Mouse (Mus musculus): ENCODE results near the gene C1qtnf3. TPM values are rescaled to one million over a fixed set of nuclear protein-coding genes. Genes with fewer than 3 reads are reported as not detected.

C1qtnf3 gene
- total and polyA plus RNA-seq, 2 experiments from 2014 or later = 0.56 to 3.0 TPM

GRCm38 (mm10) chr15:10941901-10942300 lies 10.2 kb upstream of the C1qtnf3 start:
- Histone ChIP-seq H3K4me1 (ENCODE audit: insufficient read depth) (no peaks in the 10 kb centered on the region), H3K27me3 (ENCODE audit: insufficient read depth, low read length) (no peaks in the 10 kb centered on the region), H3K9ac (no peak overlapping the region), H3K4me2 (ENCODE audit: low read depth) (no peak overlapping the region), H3K27ac (ENCODE audit: low read depth, low read length) (no peak overlapping the region), H3K9me3 (ENCODE audit: low read length) (no peaks in the 10 kb centered on the region), H3K4me3 (ENCODE audit: low read depth, low read length) (no peak overlapping the region), H3K36me3 (ENCODE audit: insufficient read depth) (no peaks in the 10 kb centered on the region)
- no peak for TF ChIP-seq CTCF (IDR thresholded peaks at IDR 0.05; ENCODE audit: low read depth)
- WGBS = 73% methylated on average over 6 of the region's 6 CpGs
- ATAC-seq = no peak
- DNase-seq = no peak

GRCm38 (mm10) chr15:10947852-10948251 lies 4.3 kb upstream of the C1qtnf3 start:
- H3K36me3 ChIP-seq (ENCODE audit: insufficient read depth) = no peaks in the 10 kb centered on the region
- 62% methylated on average over 1 of the region's 1 CpGs for WGBS
- H3K27me3 ChIP-seq (ENCODE audit: insufficient read depth, low read length) = no peaks in the 10 kb centered on the region
- H3K4me2 ChIP-seq (ENCODE audit: low read depth) = no peak overlapping the region
- H3K4me1 ChIP-seq (ENCODE audit: insufficient read depth) = no peaks in the 10 kb centered on the region
- DNase-seq (no peak), ATAC-seq (no peak)
- TF ChIP-seq CTCF (IDR thresholded peaks at IDR 0.05; ENCODE audit: low read depth) = no peak
- no peak overlapping the region for H3K9ac ChIP-seq
- H3K27ac ChIP-seq (ENCODE audit: low read depth, low read length) = no peak overlapping the region
- no peak overlapping the region for H3K4me3 ChIP-seq (ENCODE audit: low read depth, low read length)
- H3K9me3 ChIP-seq (ENCODE audit: low read length) = no peaks in the 10 kb centered on the region

GRCm38 (mm10) chr15:10952760-10953305 lies 701 bp downstream of the C1qtnf3 start:
- no peak for TF ChIP-seq CTCF (IDR thresholded peaks at IDR 0.05; ENCODE audit: low read depth)
- DNase-seq (no peak), ATAC-seq (no peak)
- H3K27ac ChIP-seq (ENCODE audit: low read depth, low read length) = no peak overlapping the region
- no peak overlapping the region for H3K9ac ChIP-seq
- no peaks in the 10 kb centered on the region for H3K9me3 ChIP-seq (ENCODE audit: low read length)
- WGBS = 46% methylated on average over 4 of the region's 4 CpGs
- no peak overlapping the region for H3K4me2 ChIP-seq (ENCODE audit: low read depth)
- no peaks in the 10 kb centered on the region for H3K27me3 ChIP-seq (ENCODE audit: insufficient read depth, low read length)
- H3K4me3 ChIP-seq (ENCODE audit: low read depth, low read length) = no peak overlapping the region
- no peaks in the 10 kb centered on the region for H3K36me3 ChIP-seq (ENCODE audit: insufficient read depth)
- H3K4me1 ChIP-seq (ENCODE audit: insufficient read depth) = no peaks in the 10 kb centered on the region

GRCm38 (mm10) chr15:10953465-10953864 lies 1.3 kb downstream of the C1qtnf3 start:
- H3K27ac ChIP-seq (ENCODE audit: low read depth, low read length) = no peak overlapping the region
- no peak overlapping the region for H3K9ac ChIP-seq
- no peak for TF ChIP-seq CTCF (IDR thresholded peaks at IDR 0.05; ENCODE audit: low read depth)
- H3K4me2 ChIP-seq (ENCODE audit: low read depth) = no peak overlapping the region
- no peaks in the 10 kb centered on the region for H3K9me3 ChIP-seq (ENCODE audit: low read length)
- DNase-seq (no peak), ATAC-seq (no peak)
- H3K4me1 ChIP-seq (ENCODE audit: insufficient read depth) = no peaks in the 10 kb centered on the region
- no peaks in the 10 kb centered on the region for H3K36me3 ChIP-seq (ENCODE audit: insufficient read depth)
- H3K4me3 ChIP-seq (ENCODE audit: low read depth, low read length) = no peak overlapping the region
- 68% methylated on average over 1 of the region's 1 CpGs for WGBS
- H3K27me3 ChIP-seq (ENCODE audit: insufficient read depth, low read length) = no peaks in the 10 kb centered on the region

DNA sequence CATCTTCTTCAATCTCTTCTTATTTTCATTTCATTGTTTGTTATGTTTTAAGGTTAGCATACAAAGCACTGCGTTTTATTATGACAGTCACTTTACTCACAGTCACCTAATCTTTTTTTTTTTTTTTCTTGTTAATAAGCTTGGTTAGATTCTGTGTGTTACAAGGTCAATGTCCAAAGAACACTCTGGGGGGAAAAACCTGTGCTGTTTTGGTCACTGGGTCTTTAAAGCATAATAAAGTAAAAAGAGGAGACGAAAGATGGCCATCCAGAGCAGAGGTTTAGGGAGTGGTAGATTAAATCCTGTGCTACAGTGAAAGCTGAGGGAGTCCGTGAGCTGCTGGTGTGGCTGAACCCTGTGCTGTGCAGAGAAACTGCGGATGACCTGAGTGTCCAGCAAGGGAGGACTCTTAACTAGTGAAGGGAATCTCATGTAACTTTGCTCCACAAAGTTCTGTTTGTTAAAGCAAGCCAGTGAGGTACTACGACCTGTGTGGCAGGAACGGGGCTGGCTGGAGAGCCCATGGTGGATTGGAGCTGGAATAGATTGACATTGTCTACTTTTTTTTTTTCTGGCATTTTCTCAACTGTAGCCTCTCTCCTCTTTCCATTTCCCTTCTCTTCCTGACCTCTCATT lies 2.4 kb downstream of the C1qtnf3 start:
- ATAC-seq (no peak), DNase-seq (no peak)
- Histone ChIP-seq H3K9ac (no peak overlapping the region), H3K9me3 (ENCODE audit: low read length) (no peaks in the 10 kb centered on the region), H3K4me1 (ENCODE audit: insufficient read depth) (no peaks in the 10 kb centered on the region), H3K27ac (ENCODE audit: low read depth, low read length) (no peak overlapping the region), H3K27me3 (ENCODE audit: insufficient read depth, low read length) (no peaks in the 10 kb centered on the region), H3K4me2 (ENCODE audit: low read depth) (no peak overlapping the region), H3K36me3 (ENCODE audit: insufficient read depth) (no peaks in the 10 kb centered on the region), H3K4me3 (ENCODE audit: low read depth, low read length) (no peak overlapping the region)
- 91% methylated on average over 6 of the region's 6 CpGs for WGBS
- TF ChIP-seq CTCF (IDR thresholded peaks at IDR 0.05; ENCODE audit: low read depth) = no peak

- no peaks in the 10 kb centered on the region for H3K36me3 ChIP-seq (ENCODE audit: insufficient read depth)
- DNase-seq (no peak), ATAC-seq (no peak)
- H3K4me1 ChIP-seq (ENCODE audit: insufficient read depth) = no peaks in the 10 kb centered on the region
- H3K9ac ChIP-seq = no peak overlapping the region
- TF ChIP-seq CTCF (IDR thresholded peaks at IDR 0.05; ENCODE audit: low read depth) = no peak
- WGBS = 71% methylated on average over 5 of the region's 5 CpGs
- no peaks in the 10 kb centered on the region for H3K9me3 ChIP-seq (ENCODE audit: low read length)
- H3K4me2 ChIP-seq (ENCODE audit: low read depth) = no peak overlapping the region
- no peaks in the 10 kb centered on the region for H3K27me3 ChIP-seq (ENCODE audit: insufficient read depth, low read length)
- no peak overlapping the region for H3K4me3 ChIP-seq (ENCODE audit: low read depth, low read length)
- H3K27ac ChIP-seq (ENCODE audit: low read depth, low read length) = no peak overlapping the region
Measured at GRCm38 (mm10) chr15:10955156-10955555, 3.0 kb downstream of the C1qtnf3 start.

- WGBS = 56% methylated on average over 3 of the region's 3 CpGs
Measured at GRCm38 (mm10) chr15:10956706-10957105, 4.6 kb downstream of the C1qtnf3 start.

More at GRCm38 (mm10) chr15:10956706-10957105, 4.6 kb downstream of the C1qtnf3 start:
- H3K27me3 ChIP-seq (ENCODE audit: insufficient read depth, low read length) = no peaks in the 10 kb centered on the region
- no peak overlapping the region for H3K27ac ChIP-seq (ENCODE audit: low read depth, low read length)
- H3K9ac ChIP-seq = no peak overlapping the region
- H3K36me3 ChIP-seq (ENCODE audit: insufficient read depth) = no peaks in the 10 kb centered on the region
- DNase-seq (no peak), ATAC-seq (no peak)
- H3K4me2 ChIP-seq (ENCODE audit: low read depth) = no peak overlapping the region
- H3K4me1 ChIP-seq (ENCODE audit: insufficient read depth) = no peaks in the 10 kb centered on the region
- H3K9me3 ChIP-seq (ENCODE audit: low read length) = no peaks in the 10 kb centered on the region
- no peak overlapping the region for H3K4me3 ChIP-seq (ENCODE audit: low read depth, low read length)
- TF ChIP-seq CTCF (IDR thresholded peaks at IDR 0.05; ENCODE audit: low read depth) = no peak
